Mouse (Mus musculus): ENCODE measurements around the gene Cdkn1a.
"Not testable (repeated sequence)": the region's sequence is repeated elsewhere in the genome, so short reads cannot be mapped to it uniquely, and the experiment has no call there.

The Cdkn1a gene

GRCm38 (mm10) chr17:29057961-29058360, 32.8 kb upstream of the Cdkn1a start:
- peak in 1 of 2 experiments; percentile 69 for DNase-seq (ENCODE audit: inconsistent age in 2 of 2, low spot score in 1 of 2)

- no peak for DNase-seq (ENCODE audit: inconsistent age in 2 of 2, low spot score in 1 of 2)
Measured at GRCm38 (mm10) chr17:29058487-29058886, 32.3 kb upstream of the Cdkn1a start.

- DNase-seq (ENCODE audit: inconsistent age in 2 of 2, low spot score in 1 of 2) = no peak
Measured at GRCm38 (mm10) chr17:29059581-29059980, 31.2 kb upstream of the Cdkn1a start.

DNA sequence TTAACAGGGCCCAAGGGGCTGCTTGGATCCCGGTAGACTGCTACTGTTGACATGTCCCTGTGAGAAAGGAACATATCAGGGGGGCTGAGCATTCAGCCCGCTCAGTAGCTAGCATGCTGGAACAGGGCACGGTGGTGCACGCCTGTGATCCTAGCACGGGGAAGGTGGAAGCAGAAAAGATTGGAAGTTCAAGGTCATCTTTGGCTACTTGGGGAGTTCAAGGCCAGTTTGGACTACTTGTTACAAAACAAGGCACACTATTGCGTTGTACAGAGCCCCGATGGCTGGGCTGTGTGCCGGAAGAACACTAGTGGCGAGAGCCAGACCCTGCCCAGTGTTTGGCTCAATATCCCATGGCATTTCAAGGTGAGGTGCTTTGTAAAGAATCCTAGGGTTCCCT, 29.8 kb upstream of the Cdkn1a start:
- peak in 1 of 2 experiments; percentile 58 for DNase-seq (ENCODE audit: inconsistent age in 2 of 2, low spot score in 1 of 2)

GRCm38 (mm10) chr17:29062119-29063035, 28.4 kb upstream of the Cdkn1a start:
- DNase-seq (ENCODE audit: inconsistent age in 2 of 2, low spot score in 1 of 2) = peak in 1 of 2 experiments; percentile 43

DNA sequence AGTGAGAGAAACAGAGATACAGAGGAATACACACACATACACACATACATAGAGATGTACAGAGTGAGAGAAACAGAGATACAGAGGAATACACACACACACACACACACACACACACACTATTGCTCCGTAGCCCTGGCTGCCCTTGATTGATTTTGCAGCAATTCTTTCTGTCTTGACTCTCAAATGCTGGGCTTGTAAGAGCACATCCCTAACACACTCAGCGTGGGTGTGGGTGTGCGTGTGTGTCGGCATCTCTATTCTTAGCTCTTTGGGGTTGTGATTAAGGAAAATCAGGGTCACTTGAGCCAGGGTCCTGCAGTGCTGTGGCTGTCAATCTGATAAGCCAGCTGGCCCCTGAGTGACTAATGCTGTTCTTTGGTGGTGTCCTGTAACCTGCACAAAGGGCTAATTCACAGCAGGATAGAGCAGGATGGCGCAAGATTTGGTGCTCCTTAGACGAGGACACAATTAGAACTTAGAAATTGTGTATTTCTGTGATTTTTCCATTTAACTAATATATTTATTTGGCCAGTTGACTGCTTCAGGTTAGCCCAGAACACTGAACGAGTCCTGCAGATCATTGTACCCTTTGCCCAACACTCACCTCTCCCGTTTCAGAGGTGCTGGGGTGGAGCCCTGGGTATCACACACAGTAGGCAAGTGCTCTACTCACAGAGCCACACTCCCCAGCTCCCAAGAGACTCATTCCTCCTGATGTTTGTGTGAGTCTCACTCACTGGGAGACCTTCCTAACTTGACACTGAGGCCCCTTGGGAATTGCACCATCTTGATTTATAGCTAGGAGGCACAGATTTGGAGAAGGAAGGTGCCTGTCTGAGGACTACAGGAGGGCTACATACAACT, 27.4 kb upstream of the Cdkn1a start:
- DNase-seq (ENCODE audit: inconsistent age in 2 of 2, low spot score in 1 of 2) = peak in 1 of 2 experiments; percentile 36

GRCm38 (mm10) chr17:29063988-29064285, 26.8 kb upstream of the Cdkn1a start:
- no peak for DNase-seq (ENCODE audit: inconsistent age in 2 of 2, low spot score in 1 of 2)

- DNase-seq (ENCODE audit: inconsistent age in 2 of 2, low spot score in 1 of 2) = no peak
Measured at GRCm38 (mm10) chr17:29065245-29065940, 25.4 kb upstream of the Cdkn1a start.

- no peak for DNase-seq (ENCODE audit: inconsistent age in 2 of 2, low spot score in 1 of 2)
Measured at GRCm38 (mm10) chr17:29065971-29066370, 24.8 kb upstream of the Cdkn1a start.

DNA sequence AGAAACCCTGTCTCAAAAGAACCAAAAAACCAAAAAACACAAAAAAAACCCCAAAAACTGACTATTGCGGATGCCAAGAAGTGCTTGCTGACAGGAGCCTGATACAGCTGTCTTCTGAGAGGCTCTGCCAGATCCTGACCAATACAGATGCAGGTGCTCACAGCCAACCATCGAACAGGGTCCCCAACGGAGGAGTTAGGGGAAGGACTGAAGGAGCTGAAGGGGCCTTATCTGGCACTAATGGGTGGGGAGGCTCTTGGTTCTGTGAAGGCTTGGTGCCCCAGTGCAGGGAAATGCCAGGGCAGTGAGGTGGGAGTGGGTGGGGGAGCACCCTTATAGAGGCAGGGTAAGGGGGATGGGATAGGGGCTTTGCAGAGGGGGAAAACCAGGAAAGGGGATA, 23.4 kb upstream of the Cdkn1a start:
- not testable (repeated sequence) for DNase-seq (ENCODE audit: inconsistent age in 2 of 2, low spot score in 1 of 2)

DNA sequence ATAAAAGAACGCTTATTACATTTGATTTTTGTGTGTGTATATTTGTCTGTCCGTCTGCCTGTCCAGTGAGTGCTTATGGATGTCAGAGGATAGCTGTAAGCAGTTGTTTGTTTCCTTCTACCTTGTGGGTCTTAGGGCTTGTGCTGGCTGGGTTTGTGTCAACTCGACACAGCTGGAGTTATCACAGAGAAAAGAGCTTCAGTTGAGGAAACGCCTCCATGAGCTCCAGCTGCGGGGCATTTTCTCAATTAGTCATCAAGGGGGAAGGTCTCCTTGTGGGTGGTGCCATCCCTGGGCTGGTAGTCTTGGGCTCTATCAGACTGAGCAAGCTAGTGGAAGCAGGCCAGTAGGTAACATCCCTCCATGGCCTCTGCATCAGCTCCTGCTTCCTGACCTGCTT, 22.9 kb upstream of the Cdkn1a start:
- DNase-seq (ENCODE audit: inconsistent age in 2 of 2, low spot score in 1 of 2) = no peak

DNA sequence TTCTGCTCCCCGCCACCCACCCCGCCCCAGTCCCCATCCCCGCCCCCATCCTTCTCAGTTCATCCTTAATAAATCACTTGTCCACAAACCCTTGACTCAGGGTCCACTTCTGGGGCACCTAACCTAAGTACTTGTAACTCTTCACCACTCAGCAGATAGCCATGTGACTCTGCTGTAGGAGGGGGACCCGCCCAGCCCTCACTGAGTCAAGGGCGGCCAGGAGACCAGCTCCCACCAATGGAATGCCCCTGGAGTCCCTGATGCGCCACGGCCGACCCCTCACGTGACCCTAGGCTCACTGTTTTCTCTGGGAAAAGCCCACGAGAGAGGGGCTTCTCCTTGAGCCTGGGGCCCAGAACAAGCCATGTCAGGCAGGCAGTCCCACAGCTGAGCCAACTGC, 21.7 kb upstream of the Cdkn1a start:
- no peak for DNase-seq (ENCODE audit: inconsistent age in 2 of 2, low spot score in 1 of 2)

GRCm38 (mm10) chr17:29071820-29072219, 19.0 kb upstream of the Cdkn1a start:
- no peak for DNase-seq (ENCODE audit: inconsistent age in 2 of 2, low spot score in 1 of 2)

GRCm38 (mm10) chr17:29072701-29073307, 18.0 kb upstream of the Cdkn1a start:
- DNase-seq (ENCODE audit: inconsistent age in 2 of 2, low spot score in 1 of 2) = no peak

DNA sequence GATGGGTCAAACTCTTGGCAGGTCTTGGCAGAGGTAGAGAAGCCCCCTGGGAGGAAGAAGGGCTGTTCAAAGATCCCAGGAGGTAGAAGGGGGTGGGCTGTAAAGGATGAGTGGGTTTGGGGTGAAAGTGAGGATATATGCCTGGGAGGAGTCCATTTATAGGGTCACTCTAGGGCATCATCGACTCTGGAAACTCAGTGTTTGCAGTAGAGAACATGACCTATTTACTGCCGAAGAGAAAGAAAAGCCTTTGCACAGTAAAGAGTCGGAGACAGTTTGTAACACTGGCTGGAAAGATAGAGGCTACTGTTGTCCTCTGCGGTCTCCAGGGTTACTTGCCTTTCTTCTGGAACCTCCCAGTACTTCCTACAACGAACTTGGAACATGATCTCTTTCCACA, 17.5 kb upstream of the Cdkn1a start:
- DNase-seq (ENCODE audit: inconsistent age in 2 of 2, low spot score in 1 of 2) = no peak

DNA sequence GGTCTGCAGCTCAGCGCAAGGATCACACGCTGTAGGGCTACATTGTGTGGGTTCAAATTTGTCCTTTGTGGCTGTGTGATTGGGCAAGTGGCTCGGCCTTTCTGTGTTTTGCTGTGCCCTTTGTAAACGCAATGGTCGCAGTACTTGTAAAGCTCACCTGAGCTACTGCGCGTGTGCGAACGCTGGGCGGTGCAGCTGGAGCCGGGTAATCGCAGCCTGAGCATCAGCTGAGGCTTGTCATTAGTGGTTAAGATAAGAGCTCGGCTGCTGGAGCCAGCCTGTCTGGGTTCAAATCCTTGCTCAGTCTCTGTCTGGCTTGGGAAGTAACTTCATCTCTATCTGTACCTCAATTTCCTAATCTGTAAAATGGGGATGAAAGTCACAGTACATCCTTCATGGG, 16.7 kb upstream of the Cdkn1a start:
- DNase-seq (ENCODE audit: inconsistent age in 2 of 2, low spot score in 1 of 2) = no peak

- no peak for DNase-seq (ENCODE audit: inconsistent age in 2 of 2, low spot score in 1 of 2)
Measured at GRCm38 (mm10) chr17:29076235-29076634, 14.5 kb upstream of the Cdkn1a start.

GRCm38 (mm10) chr17:29077786-29078509, 12.8 kb upstream of the Cdkn1a start:
- DNase-seq (ENCODE audit: inconsistent age in 2 of 2, low spot score in 1 of 2) = peak in 1 of 2 experiments; percentile 65

DNA sequence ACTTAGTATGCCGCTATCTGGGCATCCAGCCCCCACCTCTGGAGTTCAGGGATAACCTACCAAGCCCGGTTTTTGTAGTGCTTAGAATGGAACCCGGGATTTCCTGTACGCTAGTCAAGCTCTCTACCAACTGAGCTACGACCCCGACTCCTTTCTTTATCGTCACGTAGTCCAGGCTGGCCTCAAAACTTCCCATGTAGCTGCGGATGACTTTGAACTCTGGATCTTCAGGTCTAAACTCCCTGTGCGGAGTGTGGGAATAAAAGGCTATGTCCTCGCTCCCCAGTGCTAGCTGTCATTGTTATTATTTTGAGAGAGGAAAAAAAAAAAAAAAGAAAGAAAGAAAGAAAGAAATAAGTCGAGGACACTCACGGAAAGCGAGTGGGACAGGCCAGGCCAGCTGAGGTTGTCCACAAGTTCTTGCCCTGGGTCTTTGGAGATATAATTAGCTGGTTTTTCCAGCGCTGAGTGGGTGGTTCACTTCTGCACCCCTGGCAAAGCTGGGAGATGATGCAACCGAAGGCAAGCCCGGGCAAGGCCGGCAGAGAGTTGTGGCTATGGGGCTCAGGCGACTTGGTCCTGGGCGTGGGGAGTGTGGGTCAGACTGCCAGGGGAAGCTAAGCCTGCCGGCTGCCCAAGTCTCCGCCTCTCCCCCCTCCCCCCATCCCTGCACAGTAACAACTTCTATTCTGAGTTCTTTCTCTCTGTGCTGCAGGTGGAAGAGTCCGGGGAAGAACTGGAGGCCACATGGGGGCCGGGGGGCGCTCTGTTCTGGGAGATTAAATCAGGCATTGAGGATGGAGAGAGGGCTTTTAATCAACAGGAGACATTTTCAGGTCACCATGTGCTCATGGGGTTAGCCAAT, 12.0 kb upstream of the Cdkn1a start:
- peak; percentile 80 to 92 for DNase-seq (ENCODE audit: inconsistent age in 2 of 2, low spot score in 1 of 2)
